Comparison of ENCODE assay signal across 14 mouse cellular contexts in genomic region chr4:134769081-134769811, GRCm38 (mm10). TPM values are rescaled to one million over a fixed set of nuclear protein-coding genes. Genes with fewer than 3 reads are reported as not detected.
DNase-seq lines count a peak whose midpoint lies in the region; ATAC-seq and TF ChIP-seq lines count a peak whose summit lies in the region.
"Had no signal": no experiment of that assay in that cellular context is flagged by ENCODE, and none has a peak within 500 bp of the region (broad histone marks: within the 10 kb centered on the region; RNA-seq: fewer than 3 reads in every experiment).

No protein-coding gene starts in this region.

- in situ Hi-C loops in Patski (cut with MboI; ENCODE audit: low pct_unique_long_range_greater_than_20kb): no loop called here

- peak; percentile 50 for DNase-seq in cerebellum, adult 11 months
- no peak for DNase-seq in cerebellum, postnatal 4 days (ENCODE audit: low spot score in 2 of 2)
- no peak for DNase-seq in kidney, postnatal 14 days
- no peak for DNase-seq in Patski (ENCODE audit: low read depth, low spot score)
- DNase-seq in cerebellum, postnatal 36 days: peak; percentile 51 to 56
- no peak for DNase-seq in left cerebral cortex, adult 11 months (ENCODE audit: low spot score)
- DNase-seq: B cell, adult 2 months; right cerebral cortex, postnatal 25 days; thymus, postnatal 36 days had no signal

- no peak overlapping the region for H3K27ac ChIP-seq in kidney, embryonic 15.5 days
- no peak overlapping the region for H3K27ac ChIP-seq in hindbrain, embryonic 12.5 days
- H3K27ac ChIP-seq: embryonic facial prominence, embryonic 13.5 days; forebrain, embryonic 13.5 days had no signal

- no peak for TF ChIP-seq CTCF in Patski (IDR thresholded peaks at IDR 0.05)

- POLR2A ChIA-PET in Patski (lab: Charles Lee): interaction anchor here (0.6 to 1.0 kb wide), 3 partner anchors 10 to 962 kb away, joined by 3 read pairs; no protein-coding TSS in a partner anchor

- 0 out of 2 replicates have a peak, but pooled peaks cover 3% of the 10 kb centered on the region for H3K27me3 ChIP-seq in kidney, embryonic 15.5 days
- H3K27me3 ChIP-seq in Patski: no peaks in the 10 kb centered on the region
- peaks cover 65% of the 10 kb centered on the region for H3K27me3 ChIP-seq in hindbrain, embryonic 12.5 days

- H3K9me3 ChIP-seq in kidney, embryonic 15.5 days (replicated peaks): no peaks in the 10 kb centered on the region
- H3K9me3 ChIP-seq in hindbrain, embryonic 12.5 days (replicated peaks): no peaks in the 10 kb centered on the region
- H3K9me3 ChIP-seq: embryonic facial prominence, embryonic 13.5 days; forebrain, embryonic 13.5 days; G1E had no signal

- 0 out of 2 replicates have a peak overlapping the region, but pooled peaks have one; percentile 84 for H3K4me2 ChIP-seq in kidney, embryonic 15.5 days
- no peak overlapping the region for H3K4me2 ChIP-seq in hindbrain, embryonic 12.5 days (replicated peaks)

- WGBS in kidney, embryonic 15.5 days: 58% methylated on average over 7 of the region's 7 CpGs
- 59% methylated on average over 7 of the region's 7 CpGs for WGBS in hindbrain, embryonic 12.5 days

- no peak for ATAC-seq in kidney, embryonic 15.5 days (replicated peaks; ENCODE audit: low FRiP score)
- ATAC-seq in Patski: peak; percentile 52
- no peak for ATAC-seq in hindbrain, embryonic 12.5 days (ENCODE audit: low FRiP score)
- ATAC-seq: forebrain, embryonic 13.5 days had no signal

- no peaks in the 10 kb centered on the region for H3K36me3 ChIP-seq in kidney, embryonic 15.5 days
- H3K36me3 ChIP-seq in hindbrain, embryonic 12.5 days: no peaks in the 10 kb centered on the region
- H3K36me3 ChIP-seq: embryonic facial prominence, embryonic 13.5 days had no signal

- peaks cover 54% of the 10 kb centered on the region for H3K4me1 ChIP-seq in kidney, embryonic 15.5 days
- peaks cover 24% of the 10 kb centered on the region for H3K4me1 ChIP-seq in hindbrain, embryonic 12.5 days

- CTCF ChIA-PET in Patski (lab: Charles Lee): interaction anchor here (1.9 kb wide), 1 partner anchor 15 kb away, joined by 7 read pairs; no protein-coding TSS in a partner anchor

- H3K4me3 ChIP-seq in kidney, embryonic 15.5 days (replicated peaks): no peak overlapping the region
- H3K4me3 ChIP-seq in hindbrain, embryonic 12.5 days: no peak overlapping the region
- H3K4me3 ChIP-seq: forebrain, embryonic 13.5 days had no signal

- no peak overlapping the region for H3K9ac ChIP-seq in kidney, embryonic 15.5 days
- no peak overlapping the region for H3K9ac ChIP-seq in hindbrain, embryonic 12.5 days
- H3K9ac ChIP-seq: embryonic facial prominence, embryonic 13.5 days; forebrain, embryonic 13.5 days had no signal

RNA-seq across cellular contexts. Expression of gene Ldlrap1, which starts 1.4 kb away (rescaled TPM):
- 19.3 and 23.6 TPM in 2 replicates for polyA plus RNA-seq in kidney, embryonic 15.5 days (2015; fragmentation: Nextera tagmentation; extraction: Ambion mirVana)
- polyA plus RNA-seq in Patski (2021): 17.1 TPM
- polyA plus RNA-seq in hindbrain, embryonic 12.5 days (2016; fragmentation: Nextera tagmentation; extraction: Ambion mirVana): 7.8 and 10.4 TPM in 2 replicates

Comparison
In these comparisons a context has a peak if more than half of its experiments do, and no peak if none do; other contexts are left out.
1. DNase-seq: peak in cerebellum, adult 11 months (single experiment) and cerebellum, postnatal 36 days (2 of 2); none in cerebellum, postnatal 4 days (0 of 2), kidney, postnatal 14 days (single experiment), Patski (single experiment) and left cerebral cortex, adult 11 months (single experiment).